Mouse (Mus musculus): ENCODE measurements around the gene Slc37a2.

GRCm38 (mm10) chr9:37181596-37181995 is 73.9 kb downstream of the Slc37a2 start:
- TF ChIP-seq CTCF (IDR thresholded peaks at IDR 0.05; ENCODE audit: extremely low read depth, insufficient read depth, insufficient read length, insufficient replicate concordance): no peak
- no peak for TF ChIP-seq POLR2A (IDR thresholded peaks at IDR 0.05; ENCODE audit: low read depth, low read length)
